In genomic region chr7:16922360-16922973, GRCm38 (mm10) we compare ENCODE assay signal across 8 mouse cellular contexts. TPM values are rescaled to one million over a fixed set of nuclear protein-coding genes. Genes with fewer than 3 reads are reported as not detected.
A peak's percentile ranks its signal among the peaks of the same experiment; 100 is the strongest.
DNase-seq lines count a peak whose midpoint lies in the region; ATAC-seq lines count a peak whose summit lies in the region.

No protein-coding gene starts in this region.

- WGBS in forebrain, embryonic 15.5 days, result 31% methylated on average over 10 of the region's 10 CpGs
- 69% methylated on average over 10 of the region's 10 CpGs for WGBS in midbrain, embryonic 10.5 days

- H3K9me3 ChIP-seq in forebrain, embryonic 15.5 days, result no peaks in the 10 kb centered on the region
- H3K9me3 ChIP-seq in midbrain, embryonic 10.5 days (replicated peaks), result no peaks in the 10 kb centered on the region

- peak overlapping the region; percentile 58 for H3K4me3 ChIP-seq in forebrain, embryonic 15.5 days
- peak overlapping the region; percentile 97 for H3K4me3 ChIP-seq in midbrain, embryonic 10.5 days

- no peaks in the 10 kb centered on the region for H3K27me3 ChIP-seq in forebrain, embryonic 15.5 days
- no peaks in the 10 kb centered on the region for H3K27me3 ChIP-seq in midbrain, embryonic 10.5 days (ENCODE audit: low read depth, poor library complexity, severe bottlenecking)

- peaks cover 46% of the 10 kb centered on the region for H3K4me1 ChIP-seq in forebrain, embryonic 15.5 days
- peaks cover 45% of the 10 kb centered on the region for H3K4me1 ChIP-seq in midbrain, embryonic 10.5 days

- H3K9ac ChIP-seq in forebrain, embryonic 15.5 days (replicated peaks), result peak overlapping the region; percentile 92

- peak; percentile 72 for DNase-seq in right cerebral cortex, adult 18-20 months
- DNase-seq in right cerebral cortex, postnatal 4 days, result no peak
- peak; percentile 78 for DNase-seq in cerebellum, adult 9-10 months
- DNase-seq in kidney, postnatal 25 days, result peak; percentile 45 to 78
- no peak for DNase-seq in midbrain, embryonic 10.5 days (ENCODE audit: low spot score)
- DNase-seq in urinary bladder, postnatal 36 days (ENCODE audit: low spot score in 2 of 2), result no peak
- DNase-seq in adrenal gland, postnatal 4 days (ENCODE audit: low spot score in 2 of 2), result no peak

- peaks cover 18% of the 10 kb centered on the region for H3K36me3 ChIP-seq in forebrain, embryonic 15.5 days
- H3K36me3 ChIP-seq in midbrain, embryonic 10.5 days, result peaks cover 45% of the 10 kb centered on the region

- peak overlapping the region; percentile 85 for H3K4me2 ChIP-seq in forebrain, embryonic 15.5 days (replicated peaks)

- ATAC-seq in forebrain, embryonic 15.5 days (replicated peaks), result no peak

- peak overlapping the region; percentile 99 for H3K27ac ChIP-seq in forebrain, embryonic 15.5 days (replicated peaks)
- H3K27ac ChIP-seq in midbrain, embryonic 10.5 days (replicated peaks), result peak overlapping the region; percentile 99

RNA-seq across cellular contexts. Expression of gene Calm3, which starts 1.4 kb away (rescaled TPM):
- polyA plus RNA-seq in forebrain, embryonic 15.5 days (2015; fragmentation: Nextera tagmentation; extraction: Ambion mirVana), result 291 and 305 TPM in 2 replicates
- 174 and 180 TPM in 2 replicates for polyA plus RNA-seq in midbrain, embryonic 10.5 days (2016; fragmentation: Nextera tagmentation; extraction: Ambion mirVana)
- 100 to 1,000 TPM; 330 to 344 TPM for total RNA-seq in adrenal gland, postnatal 4 days (2021)

RNA-seq across cellular contexts. Expression of gene Ptgir, which starts 16.2 kb away (rescaled TPM):
- 0.13 and 0.29 TPM in 2 replicates for polyA plus RNA-seq in forebrain, embryonic 15.5 days (2015; fragmentation: Nextera tagmentation; extraction: Ambion mirVana)
- 0.17 and 0.56 TPM in 2 replicates for polyA plus RNA-seq in midbrain, embryonic 10.5 days (2016; fragmentation: Nextera tagmentation; extraction: Ambion mirVana)
- 1 to 10 TPM; 1.7 to 2.0 TPM for total RNA-seq in adrenal gland, postnatal 4 days (2021)

RNA-seq across cellular contexts. Expression of gene Pnmal2, which starts 22.0 kb away (rescaled TPM):
- 87.4 and 102 TPM in 2 replicates for polyA plus RNA-seq in forebrain, embryonic 15.5 days (2015; fragmentation: Nextera tagmentation; extraction: Ambion mirVana)
- polyA plus RNA-seq in midbrain, embryonic 10.5 days (2016; fragmentation: Nextera tagmentation; extraction: Ambion mirVana), result 4.1 and 11.7 TPM in 2 replicates
- 10 to 100 TPM; 40.7 to 42.6 TPM for total RNA-seq in adrenal gland, postnatal 4 days (2021)

RNA-seq across cellular contexts. Expression of gene Gng8, which starts 30.9 kb away (rescaled TPM):
- 4.4 TPM in 2 replicates for polyA plus RNA-seq in forebrain, embryonic 15.5 days (2015; fragmentation: Nextera tagmentation; extraction: Ambion mirVana)
- 5.4 and 8.5 TPM in 2 replicates for polyA plus RNA-seq in midbrain, embryonic 10.5 days (2016; fragmentation: Nextera tagmentation; extraction: Ambion mirVana)
- total RNA-seq in adrenal gland, postnatal 4 days (2021), result 1 to 10 TPM; 2.4 to 4.0 TPM

RNA-seq across cellular contexts. Expression of gene Pnmal1, which starts 37.0 kb away (rescaled TPM):
- 47.9 and 53.1 TPM in 2 replicates for polyA plus RNA-seq in forebrain, embryonic 15.5 days (2015; fragmentation: Nextera tagmentation; extraction: Ambion mirVana)
- 9.8 and 17.4 TPM in 2 replicates for polyA plus RNA-seq in midbrain, embryonic 10.5 days (2016; fragmentation: Nextera tagmentation; extraction: Ambion mirVana)
- total RNA-seq in adrenal gland, postnatal 4 days (2021), result 1 to 10 TPM; 7.3 to 7.8 TPM

Comparison
In these comparisons a context has a peak if more than half of its experiments do, and no peak if none do; other contexts are left out.
1. DNase-seq: peak in right cerebral cortex, adult 18-20 months (single experiment), cerebellum, adult 9-10 months (single experiment) and kidney, postnatal 25 days (2 of 2); none in right cerebral cortex, postnatal 4 days (single experiment), midbrain, embryonic 10.5 days (single experiment), urinary bladder, postnatal 36 days (0 of 2) and adrenal gland, postnatal 4 days (0 of 2).